Mouse (Mus musculus): ENCODE measurements around the gene Lgi1. TPM values are rescaled to one million over a fixed set of nuclear protein-coding genes. Genes with fewer than 3 reads are reported as not detected.

The Lgi1 gene
- polyA plus RNA-seq, 1 experiment from 2014 or later: 9.5 TPM

GRCm38 (mm10) chr19:38242314-38242852 is 22.0 kb upstream of the Lgi1 start:
- Histone ChIP-seq H3K27me3 (no peaks in the 10 kb centered on the region), H3K9me3 (no peaks in the 10 kb centered on the region), H3K4me1 (replicated peaks) (peaks cover 55% of the 10 kb centered on the region), H3K4me2 (no peak overlapping the region), H3K4me3 (no peak overlapping the region), H3K36me3 (no peaks in the 10 kb centered on the region), H3K27ac (replicated peaks) (no peak overlapping the region), H3K9ac (no peak overlapping the region)
- no peak for ATAC-seq (ENCODE audit: low read depth)
- WGBS: 91% methylated on average over 8 of the region's 8 CpGs

GRCm38 (mm10) chr19:38244748-38245147 is 19.6 kb upstream of the Lgi1 start:
- no peaks in the 10 kb centered on the region for H3K9me3 ChIP-seq
- H3K4me3 ChIP-seq: no peak overlapping the region
- H3K9ac ChIP-seq: no peak overlapping the region
- H3K36me3 ChIP-seq: no peaks in the 10 kb centered on the region
- H3K4me1 ChIP-seq (replicated peaks): peaks cover 35% of the 10 kb centered on the region
- no peaks in the 10 kb centered on the region for H3K27me3 ChIP-seq
- ATAC-seq (ENCODE audit: low read depth): no peak
- H3K4me2 ChIP-seq: no peak overlapping the region
- 75% methylated on average over 8 of the region's 8 CpGs for WGBS
- H3K27ac ChIP-seq (replicated peaks): peak overlapping the region; percentile 81

GRCm38 (mm10) chr19:38245361-38246176 is 18.8 kb upstream of the Lgi1 start:
- H3K27me3 ChIP-seq: no peaks in the 10 kb centered on the region
- H3K9ac ChIP-seq: no peak overlapping the region
- H3K36me3 ChIP-seq: no peaks in the 10 kb centered on the region
- 35% methylated on average over 10 of the region's 10 CpGs for WGBS
- peaks cover 31% of the 10 kb centered on the region for H3K4me1 ChIP-seq (replicated peaks)
- H3K9me3 ChIP-seq: no peaks in the 10 kb centered on the region
- ATAC-seq (ENCODE audit: low read depth): peak; percentile 57
- no peak overlapping the region for H3K4me3 ChIP-seq
- H3K27ac ChIP-seq (replicated peaks): peak overlapping the region; percentile 81
- H3K4me2 ChIP-seq: 0 out of 2 replicates have a peak overlapping the region, but pooled peaks have one; percentile 9

- no peaks in the 10 kb centered on the region for H3K36me3 ChIP-seq
- H3K9ac ChIP-seq: no peak overlapping the region
- 0 out of 2 replicates have a peak overlapping the region, but pooled peaks have one; percentile 2 for H3K4me2 ChIP-seq
- ATAC-seq (ENCODE audit: low read depth): peak; percentile 69
- H3K4me3 ChIP-seq: no peak overlapping the region
- H3K27ac ChIP-seq (replicated peaks): peak overlapping the region; percentile 81
- peaks cover 28% of the 10 kb centered on the region for H3K4me1 ChIP-seq (replicated peaks)
- WGBS: 39% methylated on average over 7 of the region's 7 CpGs
- no peaks in the 10 kb centered on the region for H3K27me3 ChIP-seq
- H3K9me3 ChIP-seq: no peaks in the 10 kb centered on the region
Measured at GRCm38 (mm10) chr19:38246177-38246622, 18.1 kb upstream of the Lgi1 start.

- Histone ChIP-seq H3K4me3 (no peak overlapping the region), H3K27me3 (no peaks in the 10 kb centered on the region), H3K9ac (no peak overlapping the region), H3K4me1 (replicated peaks) (peaks cover 25% of the 10 kb centered on the region), H3K9me3 (no peaks in the 10 kb centered on the region), H3K27ac (replicated peaks) (no peak overlapping the region), H3K4me2 (no peak overlapping the region), H3K36me3 (no peaks in the 10 kb centered on the region)
- 77% methylated on average over 8 of the region's 8 CpGs for WGBS
- ATAC-seq (ENCODE audit: low read depth): no peak
Measured at GRCm38 (mm10) chr19:38249627-38250026, 14.7 kb upstream of the Lgi1 start.

- 71% methylated on average over 6 of the region's 6 CpGs for WGBS
- Histone ChIP-seq H3K9ac (no peak overlapping the region), H3K27ac (replicated peaks) (no peak overlapping the region), H3K9me3 (no peaks in the 10 kb centered on the region), H3K4me3 (no peak overlapping the region), H3K36me3 (no peaks in the 10 kb centered on the region), H3K4me2 (no peak overlapping the region), H3K4me1 (replicated peaks) (0 out of 2 replicates have a peak, but pooled peaks cover 2% of the 10 kb centered on the region), H3K27me3 (no peaks in the 10 kb centered on the region)
- ATAC-seq (ENCODE audit: low read depth): no peak
Measured at GRCm38 (mm10) chr19:38253796-38254195, 10.5 kb upstream of the Lgi1 start.

- H3K36me3 ChIP-seq: no peaks in the 10 kb centered on the region
- H3K27me3 ChIP-seq: peaks cover 3% of the 10 kb centered on the region; the same call in 1 of the 2 replicates
- H3K9me3 ChIP-seq: no peaks in the 10 kb centered on the region
- WGBS: 71% methylated on average over 3 of the region's 3 CpGs
- H3K27ac ChIP-seq (replicated peaks): no peak overlapping the region
- peaks cover 18% of the 10 kb centered on the region for H3K4me1 ChIP-seq (replicated peaks)
- no peak overlapping the region for H3K9ac ChIP-seq
- ATAC-seq (ENCODE audit: low read depth): peak; percentile 67
- no peak overlapping the region for H3K4me2 ChIP-seq
- no peak overlapping the region for H3K4me3 ChIP-seq
Measured at GRCm38 (mm10) chr19:38258651-38259065, 5.7 kb upstream of the Lgi1 start.

GRCm38 (mm10) chr19:38259436-38259835 is 4.9 kb upstream of the Lgi1 start:
- no peak for ATAC-seq (ENCODE audit: low read depth)
- no peak overlapping the region for H3K9ac ChIP-seq
- H3K4me2 ChIP-seq: no peak overlapping the region
- H3K4me3 ChIP-seq: no peak overlapping the region
- no peak overlapping the region for H3K27ac ChIP-seq (replicated peaks)
- no peaks in the 10 kb centered on the region for H3K9me3 ChIP-seq
- WGBS: 77% methylated on average over 3 of the region's 3 CpGs
- H3K4me1 ChIP-seq (replicated peaks): peaks cover 22% of the 10 kb centered on the region
- peaks cover 3% of the 10 kb centered on the region; the same call in 1 of the 2 replicates for H3K27me3 ChIP-seq
- H3K36me3 ChIP-seq: no peaks in the 10 kb centered on the region

GRCm38 (mm10) chr19:38260346-38260745 is 4.0 kb upstream of the Lgi1 start:
- H3K4me1 ChIP-seq (replicated peaks): peaks cover 27% of the 10 kb centered on the region
- peaks cover 3% of the 10 kb centered on the region; the same call in 1 of the 2 replicates for H3K27me3 ChIP-seq
- H3K9me3 ChIP-seq: no peaks in the 10 kb centered on the region
- H3K4me3 ChIP-seq: no peak overlapping the region
- H3K36me3 ChIP-seq: no peaks in the 10 kb centered on the region
- H3K9ac ChIP-seq: no peak overlapping the region
- H3K27ac ChIP-seq (replicated peaks): no peak overlapping the region
- no peak overlapping the region for H3K4me2 ChIP-seq
- ATAC-seq (ENCODE audit: low read depth): no peak
- WGBS: 34% methylated on average over 4 of the region's 4 CpGs

- peaks cover 3% of the 10 kb centered on the region; the same call in 1 of the 2 replicates for H3K27me3 ChIP-seq
- ATAC-seq (ENCODE audit: low read depth): no peak
- no peak overlapping the region for H3K9ac ChIP-seq
- H3K27ac ChIP-seq (replicated peaks): no peak overlapping the region
- no peaks in the 10 kb centered on the region for H3K9me3 ChIP-seq
- WGBS: 88% methylated on average over 5 of the region's 5 CpGs
- H3K4me3 ChIP-seq: no peak overlapping the region
- H3K36me3 ChIP-seq: no peaks in the 10 kb centered on the region
- H3K4me2 ChIP-seq: no peak overlapping the region
- H3K4me1 ChIP-seq (replicated peaks): peaks cover 27% of the 10 kb centered on the region
Measured at GRCm38 (mm10) chr19:38261351-38261750, 3.0 kb upstream of the Lgi1 start.

- Histone ChIP-seq H3K9ac (peak overlapping the region; percentile 55), H3K4me2 (peak overlapping the region; percentile 54)
- 23% methylated on average over 14 of the region's 14 CpGs for whole genome bisulfite sequencing
Measured at GRCm38 (mm10) chr19:38263829-38264504, 369 bp upstream of the Lgi1 start.

GRCm38 (mm10) chr19:38265767-38266166 is 1.4 kb downstream of the Lgi1 start:
- Histone ChIP-seq H3K9me3 (no peaks in the 10 kb centered on the region), H3K9ac (0 out of 2 replicates have a peak overlapping the region, but pooled peaks have one; percentile 55), H3K4me2 (peak overlapping the region; percentile 54), H3K4me3 (peak overlapping the region; percentile 31), H3K27ac (replicated peaks) (no peak overlapping the region; the same call in 1 of the 2 replicates), H3K36me3 (no peaks in the 10 kb centered on the region), H3K4me1 (replicated peaks) (peaks cover 16% of the 10 kb centered on the region), H3K27me3 (peaks cover 3% of the 10 kb centered on the region; the same call in 1 of the 2 replicates)
- ATAC-seq (ENCODE audit: low read depth): no peak
- WGBS: 92% methylated on average over 5 of the region's 5 CpGs

More at GRCm38 (mm10) chr19:38263829-38264504, 369 bp upstream of the Lgi1 start:
- ATAC-seq (ENCODE audit: low read depth): peak; percentile 76
- no peaks in the 10 kb centered on the region for H3K9me3 ChIP-seq
- peaks cover 27% of the 10 kb centered on the region for H3K4me1 ChIP-seq (replicated peaks)
- H3K27me3 ChIP-seq: peaks cover 3% of the 10 kb centered on the region; the same call in 1 of the 2 replicates
- H3K36me3 ChIP-seq: no peaks in the 10 kb centered on the region
- H3K27ac ChIP-seq (replicated peaks): peak overlapping the region; percentile 82
- peak overlapping the region; percentile 31 for H3K4me3 ChIP-seq

Measured in neural tube, embryonic 13.5 days (tissue).